ENCODE assay signal across 12 mouse cellular contexts in genomic region chr16:62322809-62323208, GRCm38 (mm10).
DNase-seq lines count a peak whose midpoint lies in the region; ATAC-seq lines count a peak whose summit lies in the region.
"Had no signal": no experiment of that assay in that cellular context is flagged by ENCODE, and none has a peak within 500 bp of the region (broad histone marks: within the 10 kb centered on the region; RNA-seq: fewer than 3 reads in every experiment).

No protein-coding gene starts in this region.

- H3K9ac ChIP-seq in forebrain, embryonic 14.5 days (ENCODE audit: low read length), result no peak overlapping the region
- H3K9ac ChIP-seq: stomach, embryonic 15.5 days had no signal

- no peaks in the 10 kb centered on the region for H3K36me3 ChIP-seq in forebrain, embryonic 14.5 days (ENCODE audit: control insufficient read depth, insufficient read depth, low read length)
- H3K36me3 ChIP-seq in forebrain, embryonic 10.5 days (replicated peaks), result no peaks in the 10 kb centered on the region
- H3K36me3 ChIP-seq: stomach, embryonic 15.5 days had no signal

- DNase-seq in forebrain, embryonic 14.5 days (ENCODE audit: low spot score), result peak; percentile 5
- no peak for DNase-seq in forebrain, embryonic 10.5 days (ENCODE audit: extremely low spot score, low spot score)
- DNase-seq in left cerebral cortex, adult 18-20 months (ENCODE audit: low spot score in 2 of 2), result peak; percentile 5 to 13
- no peak for DNase-seq in left cerebral cortex, postnatal 10 days (ENCODE audit: extremely low spot score in 1 of 2, low spot score in 2 of 2)
- peak; percentile 33 for DNase-seq in A20 (ENCODE audit: low read depth, low spot score)
- peak; percentile 21 for DNase-seq in embryo, embryonic 10.5 days (ENCODE audit: low spot score)
- DNase-seq in gastrocnemius, adult 18-20 months (ENCODE audit: low spot score), result no peak
- no peak for DNase-seq in spleen, postnatal 14 days (ENCODE audit: low spot score in 2 of 2)
- DNase-seq: gastrocnemius, postnatal 14 days; kidney, postnatal 14 days; lung, adult 18-20 months had no signal

- intact Hi-C loops in left cerebral cortex, postnatal 10 days (cut with DNase I), result no loop called here

- no peak overlapping the region for H3K27ac ChIP-seq in forebrain, embryonic 14.5 days (ENCODE audit: low read depth, low read length)
- H3K27ac ChIP-seq in forebrain, embryonic 10.5 days, result no peak overlapping the region
- H3K27ac ChIP-seq: stomach, embryonic 15.5 days had no signal

- no peak for ATAC-seq in forebrain, embryonic 14.5 days

- no peak overlapping the region for H3K4me3 ChIP-seq in forebrain, embryonic 14.5 days (ENCODE audit: low read depth, low read length)
- no peak overlapping the region for H3K4me3 ChIP-seq in forebrain, embryonic 10.5 days
- H3K4me3 ChIP-seq: stomach, embryonic 15.5 days had no signal

- no peaks in the 10 kb centered on the region for H3K27me3 ChIP-seq in forebrain, embryonic 14.5 days (replicated peaks; ENCODE audit: control insufficient read depth, insufficient read depth, low read length)
- H3K27me3 ChIP-seq in forebrain, embryonic 10.5 days (ENCODE audit: poor library complexity, severe bottlenecking), result no peaks in the 10 kb centered on the region
- H3K27me3 ChIP-seq: stomach, embryonic 15.5 days had no signal

- H3K9me3 ChIP-seq in forebrain, embryonic 14.5 days (replicated peaks; ENCODE audit: control insufficient read depth, low read length), result no peaks in the 10 kb centered on the region
- no peaks in the 10 kb centered on the region for H3K9me3 ChIP-seq in forebrain, embryonic 10.5 days
- H3K9me3 ChIP-seq: stomach, embryonic 15.5 days had no signal

- H3K4me2 ChIP-seq in forebrain, embryonic 14.5 days (ENCODE audit: low read length), result no peak overlapping the region
- H3K4me2 ChIP-seq: stomach, embryonic 15.5 days had no signal

- H3K4me1 ChIP-seq in forebrain, embryonic 14.5 days (ENCODE audit: control insufficient read depth, insufficient read depth, low read length), result no peaks in the 10 kb centered on the region
- peaks cover 7% of the 10 kb centered on the region for H3K4me1 ChIP-seq in forebrain, embryonic 10.5 days
- H3K4me1 ChIP-seq: stomach, embryonic 15.5 days had no signal

- WGBS in forebrain, embryonic 14.5 days, result 88% methylated on average over 1 of the region's 1 CpGs
- 86% methylated on average over 1 of the region's 1 CpGs for WGBS in forebrain, embryonic 10.5 days

Comparison
In these comparisons a context has a peak if more than half of its experiments do, and no peak if none do; other contexts are left out.
1. DNase-seq: peak in forebrain, embryonic 14.5 days (single experiment), left cerebral cortex, adult 18-20 months (2 of 2), A20 (single experiment) and embryo, embryonic 10.5 days (single experiment); none in forebrain, embryonic 10.5 days (single experiment), left cerebral cortex, postnatal 10 days (0 of 2), gastrocnemius, adult 18-20 months (single experiment) and spleen, postnatal 14 days (0 of 2).